Mouse (Mus musculus) Muller cell, postnatal 12 days (primary cell): ENCODE results near the gene Josd2.

Experiments
- DNase-seq: peaks from one replicate; pipeline ENCODE4 v3.0.0-alpha.2; 2015; ENCODE audit errors: inconsistent ontology term

Josd2 gene

DNA sequence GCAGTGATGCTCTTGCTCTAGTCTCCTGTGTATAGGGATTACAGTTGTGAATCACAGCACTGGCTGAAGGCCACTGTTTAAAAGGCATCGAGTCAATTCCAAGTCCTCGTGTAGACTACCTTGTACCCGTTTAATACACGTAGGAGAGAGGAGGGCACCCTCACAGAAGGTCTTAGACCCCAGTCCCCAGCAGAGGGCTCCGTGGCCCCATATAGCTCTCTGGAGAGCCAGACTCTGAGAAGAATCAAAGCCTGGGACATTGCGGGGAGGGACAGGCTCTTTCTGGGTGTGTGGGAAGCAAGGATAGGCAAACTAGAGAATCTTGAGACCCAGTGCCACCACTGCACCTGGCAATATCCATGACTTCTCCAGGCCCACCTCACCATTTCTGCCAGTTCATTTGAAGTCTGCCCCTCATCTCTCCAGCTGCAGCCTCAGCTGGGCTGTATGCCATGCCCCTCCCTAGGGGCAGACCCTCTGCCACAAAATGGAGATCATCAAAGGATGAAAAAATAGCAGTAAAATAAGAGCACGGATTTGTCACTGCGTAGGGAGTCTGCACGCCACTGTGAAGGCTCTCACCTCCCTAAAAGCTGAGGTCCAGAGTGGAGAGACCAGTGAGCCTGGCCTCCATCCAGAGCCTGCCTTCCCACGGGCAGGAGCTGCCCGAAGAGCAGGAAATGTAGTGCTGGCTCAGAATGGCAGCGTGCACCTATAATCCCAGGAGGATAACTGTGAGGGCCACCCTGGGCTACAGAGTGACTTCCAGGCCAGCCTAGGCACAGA is 21.5 kb upstream of the Josd2 start:
- no peak for DNase-seq

DNA sequence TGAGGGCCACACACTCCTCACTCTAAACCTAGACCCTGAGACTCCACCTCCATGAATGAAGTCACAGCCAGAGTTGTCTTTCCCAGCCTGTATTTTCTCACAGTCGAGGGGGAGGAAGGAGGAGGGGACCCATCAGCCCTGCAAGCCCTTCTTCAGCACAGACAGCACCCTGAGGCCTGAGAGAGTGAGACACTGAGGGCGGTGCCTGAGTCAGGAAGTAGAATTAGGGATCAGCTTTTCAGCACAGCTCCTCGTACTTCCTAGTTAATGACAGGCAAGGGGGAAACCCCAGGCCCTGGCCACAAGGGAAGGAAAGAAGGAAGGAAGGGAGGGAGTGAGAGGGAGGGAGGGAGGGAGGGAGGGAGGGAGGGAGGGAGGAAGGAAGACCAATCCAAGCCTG is 14.5 kb upstream of the Josd2 start:
- no peak for DNase-seq

DNA sequence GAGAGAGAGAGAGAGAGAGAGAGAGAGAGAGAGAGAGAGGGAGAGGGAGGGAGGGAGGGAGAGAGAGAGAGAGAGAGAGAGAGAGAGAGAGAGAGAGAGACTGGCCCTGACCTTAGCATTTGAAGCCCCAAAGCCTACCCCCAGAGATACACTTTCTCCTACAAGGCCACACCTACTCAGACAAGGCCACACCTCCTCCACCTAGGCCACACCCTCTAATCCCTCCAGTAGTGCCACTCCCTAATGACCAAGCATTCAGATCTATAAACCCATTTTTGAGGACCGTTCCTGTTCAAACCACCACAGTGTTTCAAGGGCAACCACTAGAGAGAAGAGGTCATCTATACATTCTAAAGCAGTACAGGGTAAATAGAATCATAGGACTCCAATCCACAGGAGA is 11.5 kb upstream of the Josd2 start:
- no peak for DNase-seq

DNA sequence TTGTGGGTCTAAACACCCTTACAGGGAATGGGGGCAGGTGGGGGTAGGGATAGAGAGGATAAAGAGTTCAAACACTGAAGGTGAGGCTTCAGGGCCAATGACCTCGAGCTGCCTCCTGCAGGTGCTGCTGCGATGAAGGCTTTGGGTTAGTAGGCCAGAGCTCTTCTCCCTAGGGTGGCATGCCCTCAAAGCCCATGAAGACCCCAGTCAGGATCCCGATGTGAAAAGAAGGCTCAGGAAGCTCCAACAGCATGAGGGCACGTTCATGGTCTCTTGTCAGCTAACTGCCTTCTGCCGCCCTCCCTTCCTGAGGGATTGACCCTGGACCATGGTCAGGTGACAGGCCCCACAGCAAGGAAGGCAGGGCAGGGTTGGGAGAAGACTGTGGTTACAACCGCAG is 7.7 kb upstream of the Josd2 start:
- DNase-seq, result no peak

DNA sequence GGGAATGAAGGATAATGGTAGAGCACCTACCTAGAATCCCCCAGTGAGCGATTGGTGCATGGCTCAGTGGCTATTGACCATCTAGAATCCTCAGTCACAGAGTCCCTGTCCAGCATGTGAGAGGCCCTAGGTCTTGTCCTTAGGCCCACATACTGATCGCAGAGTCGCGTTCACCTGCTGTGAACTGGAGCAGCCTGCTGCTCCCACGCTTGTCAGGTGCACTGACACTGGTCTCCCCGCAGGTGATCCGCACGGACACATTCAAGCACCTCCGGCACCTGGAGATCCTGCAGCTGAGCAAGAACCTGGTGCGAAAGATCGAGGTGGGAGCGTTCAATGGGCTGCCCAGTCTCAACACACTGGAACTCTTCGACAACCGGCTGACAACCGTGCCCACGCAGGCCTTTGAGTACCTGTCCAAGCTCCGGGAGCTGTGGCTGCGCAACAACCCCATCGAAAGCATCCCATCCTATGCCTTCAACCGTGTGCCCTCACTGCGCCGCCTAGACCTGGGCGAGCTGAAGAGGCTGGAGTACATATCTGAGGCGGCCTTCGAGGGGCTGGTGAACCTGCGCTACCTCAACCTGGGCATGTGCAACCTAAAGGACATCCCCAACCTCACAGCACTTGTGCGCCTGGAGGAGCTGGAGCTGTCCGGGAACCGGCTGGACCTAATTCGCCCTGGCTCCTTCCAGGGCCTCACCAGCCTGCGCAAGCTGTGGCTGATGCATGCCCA is 6.8 kb upstream of the Josd2 start:
- DNase-seq, result no peak

DNA sequence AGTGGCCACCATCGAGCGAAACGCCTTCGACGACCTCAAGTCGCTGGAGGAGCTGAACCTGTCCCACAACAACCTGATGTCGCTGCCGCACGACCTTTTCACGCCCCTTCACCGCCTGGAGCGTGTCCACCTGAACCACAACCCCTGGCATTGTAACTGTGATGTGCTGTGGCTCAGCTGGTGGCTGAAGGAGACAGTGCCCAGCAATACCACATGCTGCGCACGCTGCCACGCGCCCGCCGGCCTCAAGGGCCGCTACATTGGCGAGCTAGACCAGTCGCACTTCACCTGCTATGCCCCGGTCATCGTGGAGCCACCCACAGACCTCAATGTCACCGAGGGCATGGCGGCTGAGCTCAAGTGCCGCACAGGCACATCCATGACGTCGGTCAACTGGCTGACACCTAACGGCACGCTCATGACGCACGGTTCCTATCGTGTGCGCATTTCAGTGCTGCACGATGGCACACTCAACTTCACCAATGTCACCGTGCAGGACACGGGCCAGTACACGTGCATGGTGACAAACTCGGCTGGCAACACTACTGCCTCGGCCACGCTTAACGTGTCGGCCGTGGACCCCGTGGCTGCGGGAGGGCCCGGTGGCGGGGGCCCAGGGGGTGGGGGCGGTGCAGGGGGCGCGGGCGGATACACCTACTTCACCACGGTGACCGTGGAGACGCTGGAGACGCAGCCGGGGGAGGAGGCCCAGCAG is 6.1 kb upstream of the Josd2 start:
- no peak for DNase-seq

DNA sequence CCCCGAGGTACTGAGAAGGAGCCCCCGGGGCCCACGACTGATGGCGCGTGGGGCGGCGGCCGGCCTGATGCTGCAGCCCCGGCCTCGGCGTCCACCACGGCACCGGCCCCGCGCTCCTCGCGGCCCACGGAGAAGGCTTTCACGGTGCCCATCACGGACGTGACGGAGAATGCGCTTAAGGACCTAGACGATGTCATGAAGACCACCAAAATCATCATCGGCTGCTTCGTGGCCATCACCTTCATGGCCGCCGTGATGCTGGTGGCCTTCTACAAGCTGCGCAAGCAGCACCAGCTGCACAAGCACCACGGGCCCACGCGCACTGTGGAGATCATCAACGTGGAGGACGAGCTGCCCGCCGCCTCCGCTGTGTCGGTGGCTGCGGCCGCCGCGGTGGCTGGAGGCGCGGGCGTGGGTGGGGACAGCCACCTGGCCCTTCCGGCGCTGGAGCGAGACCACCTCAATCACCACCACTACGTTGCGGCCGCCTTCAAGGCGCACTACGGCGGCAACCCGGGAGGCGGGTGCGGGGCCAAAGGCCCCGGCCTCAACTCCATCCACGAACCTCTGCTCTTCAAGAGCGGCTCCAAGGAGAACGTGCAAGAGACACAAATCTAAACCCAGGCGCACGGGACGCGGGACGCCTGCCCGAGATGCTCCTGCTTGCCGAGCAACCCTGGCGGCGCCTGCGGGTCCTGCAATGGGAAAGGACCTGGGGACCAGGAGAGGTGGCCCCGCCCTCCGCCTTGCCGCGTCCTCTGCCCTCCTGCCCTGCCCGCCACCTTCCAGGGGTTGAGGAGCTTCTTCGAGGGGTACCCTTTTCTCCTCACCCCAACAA is 5.3 kb upstream of the Josd2 start:
- no peak for DNase-seq

DNA sequence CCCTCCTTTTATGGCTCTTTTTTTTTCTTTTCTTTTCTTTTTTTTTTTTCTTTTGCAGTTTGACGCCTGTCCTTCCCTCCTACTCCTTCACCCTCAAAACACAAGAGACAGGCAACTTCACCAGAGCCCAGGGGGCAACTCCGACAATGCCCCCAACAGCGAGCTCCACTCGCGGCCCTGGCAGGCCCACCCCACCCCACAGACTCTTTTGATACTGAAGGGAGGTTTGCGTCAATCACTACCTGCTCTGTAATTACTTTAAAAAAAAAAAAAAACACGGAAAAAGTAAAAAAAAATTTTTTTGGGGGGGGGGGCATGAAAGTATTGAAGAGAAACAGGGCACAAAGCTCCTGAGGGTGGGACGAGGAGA is 4.7 kb upstream of the Josd2 start:
- no peak for DNase-seq

DNA sequence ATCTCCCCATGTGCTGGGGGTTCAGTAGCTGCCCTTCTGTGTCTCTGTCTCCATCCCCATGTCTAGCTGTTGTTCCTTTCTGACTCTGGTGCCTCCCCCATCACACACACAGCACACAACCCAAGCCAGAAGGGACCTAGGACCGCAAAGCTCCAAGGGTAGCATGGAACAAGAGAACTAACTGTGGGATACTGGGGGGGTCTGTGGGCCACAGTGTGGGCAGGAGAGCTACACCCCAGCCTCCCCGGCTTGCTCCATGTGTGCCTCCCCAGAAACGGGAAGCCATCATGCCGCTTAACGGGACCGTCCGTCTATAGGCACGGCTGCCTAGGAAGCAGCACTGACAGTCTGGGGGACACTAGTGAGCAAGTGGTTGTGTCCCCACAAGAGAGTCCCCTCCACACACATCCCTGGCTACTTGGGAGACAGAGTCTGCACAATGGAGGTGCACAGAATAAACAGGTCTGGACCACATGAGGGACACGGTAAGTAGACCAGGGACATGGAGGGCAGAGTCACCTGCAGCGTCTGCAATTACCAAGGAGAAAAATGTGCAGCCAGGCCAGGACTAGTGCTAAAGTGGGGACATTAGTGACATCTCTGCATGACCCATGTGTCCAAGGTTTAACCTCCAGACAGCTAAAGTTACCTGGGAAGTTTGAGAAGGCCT is 4.1 kb upstream of the Josd2 start:
- no peak for DNase-seq

DNA sequence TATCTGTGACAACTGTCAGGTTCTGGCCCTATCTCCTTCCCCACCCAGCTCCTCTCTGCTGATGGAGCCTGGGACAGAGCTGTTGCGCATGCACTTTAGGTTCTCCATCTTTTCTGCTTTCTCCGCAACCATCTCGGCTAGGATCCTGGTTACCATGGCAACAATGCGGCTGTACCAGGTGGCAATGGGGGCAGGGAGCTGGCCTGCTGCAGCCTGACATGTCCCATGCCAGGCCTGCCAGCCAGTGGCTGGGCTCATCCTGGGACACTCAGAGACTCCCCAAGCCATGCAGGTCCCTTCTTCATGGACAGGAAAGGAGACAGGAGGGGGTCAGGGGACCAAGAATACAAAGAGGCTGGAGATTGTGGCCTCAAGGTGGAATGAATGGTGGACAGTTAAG is 3.3 kb upstream of the Josd2 start:
- DNase-seq, result no peak

DNA sequence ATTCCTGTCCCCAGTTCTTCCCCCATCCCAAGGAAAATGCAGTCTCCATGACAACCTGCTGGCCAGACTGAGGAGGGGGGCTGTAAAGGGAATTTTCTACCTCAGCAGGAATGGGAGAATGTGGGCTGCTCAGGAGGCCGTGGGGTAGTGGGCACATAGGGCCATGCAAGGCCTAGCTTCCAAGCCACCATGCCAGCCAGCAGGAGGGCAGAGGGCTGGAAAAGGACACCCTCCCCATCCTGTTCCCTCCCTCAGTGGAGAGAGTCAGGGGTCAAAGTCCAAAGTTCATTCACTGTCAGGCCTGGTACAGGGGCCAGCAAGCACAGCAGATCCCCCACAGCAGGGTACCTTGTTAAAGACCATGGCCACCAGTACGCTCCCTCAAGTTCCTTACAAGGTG is 2.7 kb upstream of the Josd2 start, which contains the start of gene Aspdh:
Gene Aspdh, plus strand, starts transcription at position 281 of the 400 bp plus-strand sequence.
- DNase-seq, result no peak

DNA sequence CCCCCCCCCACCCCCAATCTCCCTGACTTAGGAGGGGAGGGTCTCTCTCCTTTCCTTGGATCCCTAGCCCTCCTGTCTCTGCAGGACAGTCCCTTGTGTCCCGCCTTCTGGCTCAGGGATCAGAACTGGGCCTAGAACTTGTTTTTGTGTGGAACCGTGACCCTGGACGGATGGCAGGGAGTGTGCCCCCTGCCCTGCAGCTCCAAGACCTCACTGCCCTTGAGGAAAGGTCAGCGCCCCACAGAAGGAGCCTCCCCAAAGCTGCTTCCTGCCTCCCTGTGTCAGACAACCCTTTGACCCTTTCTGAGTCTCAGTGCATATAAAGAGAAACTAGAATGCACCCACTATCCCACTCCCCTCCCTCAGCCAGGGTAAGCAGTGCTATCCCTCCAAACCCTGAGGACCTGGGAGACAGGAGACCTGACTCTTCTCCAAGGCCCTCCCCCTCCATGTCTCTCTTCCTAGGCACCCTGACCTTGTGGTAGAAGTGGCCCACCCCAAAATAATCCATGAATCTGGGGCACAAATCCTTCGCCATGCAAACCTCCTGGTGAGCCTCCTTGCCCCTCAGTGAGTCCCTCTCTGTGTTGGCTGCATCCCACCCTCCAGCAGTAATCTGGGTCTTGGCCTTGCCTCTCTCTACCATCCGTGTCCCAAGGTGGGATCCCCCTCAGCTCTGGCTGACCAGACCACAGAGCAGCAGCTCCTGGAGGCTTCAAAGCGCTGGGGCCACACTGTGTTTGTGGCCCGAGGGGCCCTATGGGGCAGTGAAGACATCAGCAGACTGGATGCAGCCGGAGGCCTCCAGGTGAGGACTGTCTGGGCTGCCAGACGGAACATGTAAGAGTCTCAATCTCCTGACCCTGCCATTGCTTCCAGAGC is 1.5 kb upstream of the Josd2 start:
- no peak for DNase-seq

DNA sequence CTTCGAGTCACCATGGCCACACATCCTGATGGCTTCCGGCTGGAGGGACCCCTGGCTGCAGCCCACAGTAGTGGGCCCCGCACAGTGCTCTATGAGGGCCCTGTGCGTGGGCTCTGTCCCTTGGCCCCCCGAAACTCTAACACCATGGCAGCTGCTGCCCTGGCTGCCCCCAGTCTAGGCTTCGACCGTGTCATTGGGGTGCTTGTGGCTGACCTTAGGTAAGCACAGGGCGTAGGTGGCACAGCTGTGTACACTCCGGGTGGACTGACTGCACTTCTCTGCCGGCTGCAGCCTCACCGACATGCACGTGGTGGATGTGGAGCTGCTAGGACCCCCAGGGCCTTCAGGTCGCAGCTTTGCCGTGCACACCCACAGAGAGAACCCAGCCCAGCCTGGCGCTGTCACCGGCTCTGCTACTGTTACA is 880 bp upstream of the Josd2 start:
- no peak for DNase-seq

DNA sequence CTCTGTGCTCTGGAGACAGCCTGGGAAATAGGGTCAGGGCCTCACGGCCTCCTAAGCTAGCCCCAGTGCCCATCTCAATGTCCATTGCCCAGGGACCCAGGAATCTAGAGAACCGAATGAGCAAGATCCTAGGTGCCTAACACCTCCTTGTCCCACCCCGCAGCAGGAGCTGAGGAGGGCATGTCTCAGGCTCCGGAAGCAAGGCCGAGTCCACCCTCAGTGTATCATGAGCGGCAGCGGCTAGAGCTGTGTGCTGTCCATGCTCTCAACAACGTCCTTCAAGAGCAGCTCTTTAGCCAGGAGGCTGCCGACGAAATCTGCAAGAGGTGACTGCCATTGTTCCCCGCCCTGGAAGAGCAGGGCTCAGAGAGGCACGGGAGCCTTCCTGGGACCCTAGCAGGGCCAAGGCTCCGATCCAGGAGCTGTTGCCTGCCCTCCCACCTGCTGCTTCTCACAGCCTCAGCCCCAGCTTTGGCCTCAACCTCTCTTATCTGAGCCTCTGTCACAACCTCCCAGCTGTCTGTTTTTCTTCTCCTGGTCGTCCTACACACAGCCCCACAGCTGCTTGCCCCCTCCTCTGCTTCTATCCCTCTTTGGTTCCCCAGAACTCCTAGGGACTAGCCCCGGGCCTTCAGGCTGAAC is 985 bp downstream of the Josd2 start:
- no peak for DNase-seq

DNA sequence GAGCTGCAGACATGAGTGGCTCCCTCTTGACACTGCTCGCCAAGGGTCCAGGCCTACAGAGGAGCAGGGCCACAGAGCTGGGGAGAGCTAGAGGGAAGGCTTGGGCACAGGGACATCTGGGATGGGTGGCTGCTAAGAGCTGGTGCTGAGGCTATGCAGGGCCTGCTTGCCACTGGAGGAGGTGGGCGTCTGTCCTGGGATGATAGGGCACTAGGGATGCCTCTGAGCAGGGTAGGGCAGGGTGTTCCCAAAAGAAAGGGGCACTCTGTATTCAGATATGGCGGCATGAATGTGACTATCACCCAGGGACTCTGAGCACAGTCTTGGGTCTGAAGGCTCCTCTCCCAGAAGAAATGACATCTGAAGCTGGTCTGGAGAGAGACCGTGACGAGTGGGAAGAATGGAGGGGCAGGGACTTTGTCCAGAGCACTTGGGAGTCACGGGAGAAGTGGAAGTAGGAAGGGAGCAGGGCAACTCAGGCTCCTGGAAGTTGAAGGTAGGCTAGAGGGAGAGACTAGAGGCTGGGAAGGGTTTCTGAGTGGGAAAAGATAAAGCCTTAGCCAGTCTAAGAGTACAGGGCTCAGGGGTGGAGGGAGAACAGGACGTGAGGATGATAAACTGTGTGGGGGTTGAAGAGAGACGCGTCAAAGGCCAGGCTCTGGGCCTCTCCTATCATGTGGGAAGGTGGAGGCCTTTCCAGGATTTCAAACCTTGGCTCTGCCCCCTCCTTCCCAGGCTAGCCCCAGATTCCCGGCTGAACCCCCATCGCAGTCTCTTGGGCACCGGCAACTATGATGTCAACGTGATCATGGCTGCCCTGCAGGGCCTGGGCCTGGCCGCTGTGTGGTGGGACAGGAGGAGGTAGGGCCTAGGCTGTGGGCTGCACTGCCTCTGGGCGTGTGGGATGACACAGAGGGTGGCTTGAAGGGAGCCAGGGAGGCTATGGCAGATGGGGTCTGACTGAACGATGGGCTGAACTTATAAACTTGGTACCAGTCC is 2.2 kb downstream of the Josd2 start:
- no peak for DNase-seq

DNA sequence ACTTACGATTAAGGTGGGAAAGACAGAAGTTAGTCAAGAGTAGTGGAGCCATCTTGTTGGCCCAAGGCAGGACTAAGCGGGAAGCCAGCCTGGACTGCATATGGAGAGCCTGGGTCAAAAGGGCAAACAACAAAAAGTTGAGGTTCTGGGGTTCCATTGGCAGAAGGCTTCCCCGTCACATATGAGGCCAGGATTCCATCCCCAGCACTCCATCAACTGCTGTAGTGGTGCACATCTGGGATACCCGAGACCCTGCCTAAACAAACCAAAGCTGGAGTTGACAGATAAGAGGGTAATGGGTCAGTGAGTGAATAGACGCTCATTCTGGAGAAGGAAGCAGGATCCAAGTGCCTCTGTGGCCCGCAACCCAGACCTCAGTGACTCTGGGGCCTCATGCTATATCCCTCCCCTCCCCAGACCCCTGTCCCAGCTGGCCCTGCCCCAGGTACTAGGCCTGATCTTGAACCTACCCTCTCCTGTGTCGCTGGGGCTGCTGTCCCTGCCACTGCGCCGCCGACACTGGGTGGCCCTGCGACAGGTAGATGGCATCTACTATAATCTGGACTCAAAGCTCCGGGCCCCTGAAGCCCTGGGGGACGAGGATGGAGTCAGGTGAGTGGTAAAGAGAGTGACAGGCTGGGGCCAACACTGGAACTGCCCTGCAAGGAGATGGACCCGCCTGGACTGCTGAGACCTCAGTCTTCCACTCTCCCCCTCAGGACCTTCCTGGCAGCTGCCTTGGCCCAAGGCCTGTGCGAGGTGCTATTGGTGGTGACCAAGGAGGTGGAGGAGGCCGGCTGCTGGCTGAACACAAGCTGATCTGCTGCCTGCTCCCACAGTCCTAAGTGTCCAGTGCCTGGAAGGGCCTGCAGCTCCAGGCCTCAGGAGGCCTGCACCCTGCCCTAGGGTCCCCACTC is 3.2 kb downstream of the Josd2 start:
- no peak for DNase-seq

DNA sequence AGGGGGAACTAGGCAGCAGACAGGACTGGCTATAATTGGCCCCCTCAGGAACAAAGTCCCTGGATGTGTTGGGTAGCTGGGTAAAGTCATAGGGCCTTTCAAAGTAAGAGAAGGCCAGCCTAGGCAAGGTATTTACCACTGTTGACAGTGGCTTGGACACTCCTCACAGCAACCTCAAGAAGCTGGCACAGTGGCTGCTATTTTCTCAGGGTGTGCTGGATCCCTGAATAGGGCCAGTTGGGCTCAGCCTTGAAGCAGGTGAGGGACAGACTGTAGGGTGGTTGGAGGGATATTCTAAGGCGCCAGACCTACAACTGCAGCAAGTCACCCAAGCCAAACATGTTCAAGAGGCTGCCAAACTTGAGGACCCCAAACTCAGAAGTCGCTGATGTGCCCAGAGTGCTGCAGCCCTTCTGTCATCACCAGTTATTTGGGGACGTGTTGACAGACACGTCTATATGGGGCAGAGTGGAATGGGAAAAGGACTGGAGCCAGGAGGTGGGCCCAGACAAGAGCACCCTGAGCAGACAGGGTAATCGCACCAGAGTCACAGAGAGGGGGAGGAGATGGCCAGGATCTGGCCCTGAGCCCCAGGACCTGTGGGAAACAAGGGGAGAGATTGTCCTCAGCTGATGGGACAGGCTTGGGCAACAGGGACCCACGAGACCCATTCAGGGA is 4.2 kb downstream of the Josd2 start:
- peak; percentile 41 for DNase-seq
